Mouse (Mus musculus) lung, embryonic 16.5 days (tissue): ENCODE data around the gene Tas2r135. TPM values are rescaled to one million over a fixed set of nuclear protein-coding genes. Genes with fewer than 3 reads are reported as not detected.

Experiments used
- ATAC-seq: fragments of 200-750 bp; cut with Nextera tagmentation; 2 replicates; pipeline ENCODE4 v1.8.0; 2017; ENCODE audit warnings: low read depth, mild to moderate bottlenecking, moderate library complexity
- H3K27ac ChIP-seq: fragments of 300-500 bp; sonication (generic); 2 replicates; pipeline ENCODE4 v1.5.1; 2014; ENCODE audit warnings: mild to moderate bottlenecking, control low read depth, low read length
- H3K27me3 ChIP-seq: fragments of 300-500 bp; sonication (generic); 2 replicates; pipeline ENCODE4 v1.6.1; 2014; ENCODE audit warnings: low read depth, low read length, mixed read lengths; ENCODE audit not compliant: control insufficient read depth, insufficient read depth
- H3K36me3 ChIP-seq: fragments of 300-500 bp; sonication (generic); 2 replicates; pipeline ENCODE4 v1.6.1; 2014; ENCODE audit warnings: low read length; ENCODE audit not compliant: control insufficient read depth, insufficient read depth
- H3K4me1 ChIP-seq: fragments of 300-500 bp; sonication (generic); replicated peaks from 2 replicates; pipeline ENCODE4 v1.6.1; 2014; ENCODE audit warnings: low read length, mixed read lengths; ENCODE audit not compliant: control insufficient read depth, insufficient read depth
- H3K4me2 ChIP-seq: fragments of 300-500 bp; sonication (generic); 2 replicates; pipeline ENCODE4 v1.6.1; 2014; ENCODE audit warnings: low read depth, low read length, control low read depth
- H3K4me3 ChIP-seq: fragments of 300-500 bp; sonication (generic); 2 replicates; pipeline ENCODE4 v1.5.1; 2014; ENCODE audit warnings: mild to moderate bottlenecking, low read length, control low read depth
- H3K9ac ChIP-seq: fragments of 300-500 bp; sonication (generic); 2 replicates; pipeline ENCODE4 v1.6.1; 2014; ENCODE audit warnings: low read length, control low read depth
- H3K9me3 ChIP-seq: fragments of 300-500 bp; sonication (generic); 2 replicates; pipeline ENCODE4 v1.6.1; 2016; ENCODE audit warnings: low read length; ENCODE audit not compliant: control insufficient read depth
- WGBS: fragments of 180-500 bp; shearing (Covaris S2); extraction: QIAGEN DNeasy Blood & Tissue Kit; methylation state at CpG from one replicate; pipeline ENCODE4 v1.1.7; 2014; 5-methylcytosine and 5-hydroxymethylcytosine counted together
- polyA plus RNA-seq: library from polyadenylated mRNA; unstranded; fragments of >200 nt; fragmentation: Nextera tagmentation; extraction: Ambion mirVana; gene quantifications from 2 replicates; pipeline ENCODE4 v1.2.1, GENCODE M21; 2015

The Tas2r135 gene
- polyA plus RNA-seq, 1 experiment from 2014 or later: not detected

GRCm38 (mm10) chr6:42372421-42372815, 32.8 kb upstream of the Tas2r135 start:
- ATAC-seq: no peak
- peak overlapping the region; percentile 68 for H3K4me3 ChIP-seq
- H3K9me3 ChIP-seq: no peaks in the 10 kb centered on the region
- peak overlapping the region; percentile 84 for H3K27ac ChIP-seq
- H3K27me3 ChIP-seq: no peaks in the 10 kb centered on the region
- no peaks in the 10 kb centered on the region for H3K36me3 ChIP-seq
- H3K4me1 ChIP-seq: peaks cover 35% of the 10 kb centered on the region
- peak overlapping the region; percentile 89 for H3K4me2 ChIP-seq
- WGBS: 34% methylated on average over 9 of the region's 9 CpGs
- H3K9ac ChIP-seq: peak overlapping the region; percentile 82

DNA sequence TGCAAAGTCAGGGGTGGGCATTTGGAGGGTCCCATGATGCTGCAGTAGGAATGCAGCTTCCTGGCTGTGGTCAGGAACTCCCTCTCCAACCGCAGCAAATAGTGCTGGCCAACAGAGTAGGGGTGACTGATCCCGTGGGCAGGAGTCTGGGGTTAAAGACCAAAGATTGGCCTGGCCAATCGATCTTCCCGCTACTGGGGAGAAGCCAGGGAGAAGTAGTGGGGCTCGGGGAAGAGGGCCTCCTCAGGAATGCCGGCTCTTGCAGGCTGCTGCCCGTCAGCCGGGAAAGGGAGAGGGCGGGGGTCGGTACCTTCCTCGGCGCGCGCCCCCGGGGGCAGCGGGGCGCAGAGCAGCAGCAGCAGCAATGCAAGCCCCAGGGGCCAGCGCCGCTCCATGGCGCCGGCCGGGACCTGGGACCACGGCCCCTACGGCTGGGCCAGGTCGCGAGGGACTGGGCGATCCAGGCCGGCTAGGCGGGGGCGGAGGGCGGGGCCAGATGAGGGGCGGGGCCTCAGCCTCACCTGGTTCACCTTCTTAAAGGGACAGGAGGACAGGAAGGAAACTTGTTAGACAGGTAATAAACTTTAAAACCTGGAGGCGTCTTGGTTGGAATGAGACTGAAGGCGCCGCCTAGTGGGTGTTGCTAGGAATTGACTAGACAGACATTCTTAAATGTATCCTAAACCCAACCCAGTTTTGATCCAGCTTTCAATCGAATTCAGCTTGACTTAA, 32.3 kb upstream of the Tas2r135 start, which contains the start of gene Epha1:
TSS of gene Epha1 (minus strand) at position 453 of the 732 bp plus-strand sequence.
- peak within 1 kb of the TSS; percentile 84 for H3K27ac ChIP-seq
- H3K27me3 ChIP-seq: no peaks in the 10 kb centered on the region
- H3K36me3 ChIP-seq: no peaks in the 10 kb centered on the region
- peaks cover 35% of the 10 kb centered on the region for H3K4me1 ChIP-seq
- no peaks in the 10 kb centered on the region for H3K9me3 ChIP-seq
- ATAC-seq: peak; percentile 56
- H3K4me2 ChIP-seq: peak within 1 kb of the TSS; percentile 89
- under 1% methylated on average over 35 of the region's 36 CpGs for WGBS
- peak within 1 kb of the TSS; percentile 82 for H3K9ac ChIP-seq
- H3K4me3 ChIP-seq: peak within 1 kb of the TSS; percentile 68

DNA sequence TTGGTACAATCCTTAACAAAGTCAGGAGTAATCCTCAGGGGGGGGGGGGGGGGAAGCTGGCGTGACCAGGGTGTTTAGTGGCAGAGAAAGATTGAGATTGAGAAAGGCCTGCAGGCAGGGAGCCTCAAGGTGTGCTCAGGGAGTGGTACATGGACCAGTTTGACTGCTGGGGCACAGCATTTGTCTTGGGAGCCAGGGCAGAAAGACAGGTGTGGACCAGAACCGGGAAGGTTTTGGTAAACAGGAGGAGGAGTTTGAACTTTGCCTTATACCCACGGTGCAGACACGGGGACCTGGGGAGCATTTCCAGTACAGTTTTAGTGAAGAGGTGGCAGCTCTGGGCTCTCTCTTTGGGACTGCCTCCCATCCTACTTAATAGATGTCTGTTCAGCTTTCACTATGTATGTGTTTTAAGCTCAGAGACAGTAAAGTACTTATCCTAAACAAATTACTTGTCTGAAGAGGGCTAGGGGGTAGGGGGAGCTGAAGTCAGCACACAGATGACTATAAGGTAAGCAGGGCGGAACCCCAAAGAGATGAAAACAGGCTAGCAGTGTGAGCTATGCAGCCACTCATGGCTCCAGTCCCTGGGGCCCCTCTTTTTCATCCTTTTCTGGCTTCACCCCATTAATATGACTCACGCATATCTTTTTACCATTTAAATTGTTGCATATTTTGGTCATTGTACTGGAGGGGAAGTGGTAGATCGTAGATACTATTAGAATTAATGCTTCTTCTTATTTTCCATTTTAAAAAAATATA, 31.4 kb upstream of the Tas2r135 start:
- no peak overlapping the region for H3K27ac ChIP-seq
- no peaks in the 10 kb centered on the region for H3K27me3 ChIP-seq
- H3K9ac ChIP-seq: peak overlapping the region; percentile 82
- ATAC-seq: no peak
- peak overlapping the region; percentile 89 for H3K4me2 ChIP-seq
- H3K4me3 ChIP-seq: peak overlapping the region; percentile 68
- WGBS: 37% methylated on average over 7 of the region's 7 CpGs
- H3K9me3 ChIP-seq: no peaks in the 10 kb centered on the region
- peaks cover 35% of the 10 kb centered on the region for H3K4me1 ChIP-seq
- H3K36me3 ChIP-seq: no peaks in the 10 kb centered on the region

GRCm38 (mm10) chr6:42374701-42375100, 30.5 kb upstream of the Tas2r135 start:
- H3K9me3 ChIP-seq: no peaks in the 10 kb centered on the region
- WGBS: 75% methylated on average over 4 of the region's 4 CpGs
- no peak for ATAC-seq
- no peak overlapping the region for H3K27ac ChIP-seq
- no peak overlapping the region for H3K4me2 ChIP-seq
- H3K27me3 ChIP-seq: no peaks in the 10 kb centered on the region
- peaks cover 35% of the 10 kb centered on the region for H3K4me1 ChIP-seq
- H3K4me3 ChIP-seq: no peak overlapping the region
- no peaks in the 10 kb centered on the region for H3K36me3 ChIP-seq
- no peak overlapping the region for H3K9ac ChIP-seq

DNA sequence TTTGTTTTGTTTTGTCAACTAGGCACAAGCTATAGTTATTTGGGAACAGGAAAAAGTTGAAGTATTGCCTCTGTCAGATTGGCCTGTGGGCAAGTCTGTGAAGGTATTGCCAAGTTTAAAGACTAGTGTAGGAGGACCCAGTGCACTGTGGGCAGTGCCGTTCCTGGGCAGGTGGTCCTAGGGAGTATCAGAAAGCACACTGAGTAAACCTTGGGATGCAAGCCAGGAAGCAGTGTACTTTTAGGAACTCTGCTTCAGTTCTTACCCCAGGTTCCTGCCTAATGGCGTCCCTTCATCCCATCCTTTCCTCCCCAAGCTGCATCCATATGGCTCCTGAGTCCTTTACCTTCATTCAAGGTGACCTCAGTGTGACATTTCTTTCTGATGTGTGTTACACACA, 30.1 kb upstream of the Tas2r135 start:
- Histone ChIP-seq H3K9ac (no peak overlapping the region), H3K27ac (no peak overlapping the region), H3K4me1 (peaks cover 35% of the 10 kb centered on the region), H3K9me3 (no peaks in the 10 kb centered on the region), H3K4me3 (no peak overlapping the region), H3K27me3 (no peaks in the 10 kb centered on the region), H3K36me3 (no peaks in the 10 kb centered on the region), H3K4me2 (no peak overlapping the region)
- 91% methylated on average over 2 of the region's 2 CpGs for WGBS
- no peak for ATAC-seq

- WGBS: 19% methylated on average over 4 of the region's 4 CpGs
- no peaks in the 10 kb centered on the region for H3K27me3 ChIP-seq
- H3K4me1 ChIP-seq: peaks cover 37% of the 10 kb centered on the region
- no peak overlapping the region for H3K4me3 ChIP-seq
- H3K4me2 ChIP-seq: no peak overlapping the region
- H3K9ac ChIP-seq: no peak overlapping the region; the same call in 1 of the 2 replicates
- no peaks in the 10 kb centered on the region for H3K36me3 ChIP-seq
- ATAC-seq: no peak
- no peak overlapping the region for H3K27ac ChIP-seq
- H3K9me3 ChIP-seq: no peaks in the 10 kb centered on the region
Observed at GRCm38 (mm10) chr6:42376016-42376415, 29.2 kb upstream of the Tas2r135 start.

GRCm38 (mm10) chr6:42376504-42377019, 28.7 kb upstream of the Tas2r135 start:
- Histone ChIP-seq H3K9ac (no peak overlapping the region), H3K4me3 (no peak overlapping the region), H3K4me1 (peaks cover 36% of the 10 kb centered on the region), H3K4me2 (no peak overlapping the region), H3K27me3 (no peaks in the 10 kb centered on the region), H3K27ac (0 out of 2 replicates have a peak overlapping the region, but pooled peaks have one; percentile 5), H3K9me3 (no peaks in the 10 kb centered on the region), H3K36me3 (no peaks in the 10 kb centered on the region)
- ATAC-seq: no peak
- 62% methylated on average over 6 of the region's 6 CpGs for WGBS

DNA sequence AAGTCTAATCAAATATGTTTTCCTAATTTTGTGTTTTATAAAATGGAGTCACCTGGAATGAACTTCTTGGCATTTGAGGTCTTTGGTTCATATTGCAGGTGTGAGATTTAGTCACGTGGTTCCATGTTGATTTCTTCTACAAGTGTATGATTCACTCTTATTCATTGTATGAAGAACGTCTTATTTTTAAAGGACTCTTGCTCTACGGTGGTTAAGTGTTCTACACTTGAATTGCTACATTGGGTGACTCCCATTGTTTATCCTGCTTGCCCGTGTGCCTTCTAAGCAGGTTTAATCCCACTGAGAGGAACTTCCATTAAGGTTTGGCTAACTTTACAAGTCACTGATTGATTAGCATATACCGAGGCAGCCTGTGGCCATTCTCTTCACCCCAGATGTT, 28.0 kb upstream of the Tas2r135 start:
- WGBS: 56% methylated on average over 5 of the region's 5 CpGs
- no peak overlapping the region for H3K27ac ChIP-seq
- H3K4me1 ChIP-seq: peaks cover 34% of the 10 kb centered on the region
- H3K9ac ChIP-seq: no peak overlapping the region
- no peak overlapping the region for H3K4me3 ChIP-seq
- ATAC-seq: no peak
- H3K4me2 ChIP-seq: no peak overlapping the region
- no peaks in the 10 kb centered on the region for H3K27me3 ChIP-seq
- H3K9me3 ChIP-seq: no peaks in the 10 kb centered on the region
- no peaks in the 10 kb centered on the region for H3K36me3 ChIP-seq

DNA sequence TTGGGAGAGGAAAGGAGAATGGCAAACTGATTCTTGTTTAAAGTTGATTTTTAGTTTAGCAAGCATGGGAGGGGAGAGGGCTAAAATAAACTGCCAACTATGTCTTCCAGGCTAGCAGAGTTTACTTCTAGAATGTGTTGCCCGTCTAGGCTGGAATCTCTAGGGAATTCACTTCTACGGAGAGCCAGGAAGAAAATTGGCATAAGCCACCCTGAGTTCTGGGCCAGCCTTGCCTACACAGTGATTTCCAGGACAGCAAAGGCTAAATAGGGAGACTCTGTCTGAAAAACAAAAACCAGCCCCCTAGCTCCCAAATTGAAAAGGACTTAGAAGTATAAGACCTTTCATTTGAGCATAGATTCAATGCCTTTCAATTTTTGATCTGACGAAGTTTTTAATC, 25.7 kb upstream of the Tas2r135 start:
- Histone ChIP-seq H3K9ac (no peak overlapping the region), H3K27ac (no peak overlapping the region), H3K9me3 (no peaks in the 10 kb centered on the region), H3K4me1 (peaks cover 26% of the 10 kb centered on the region), H3K27me3 (no peaks in the 10 kb centered on the region), H3K4me2 (no peak overlapping the region), H3K4me3 (no peak overlapping the region), H3K36me3 (no peaks in the 10 kb centered on the region)
- WGBS: 50% methylated on average over 3 of the region's 3 CpGs
- ATAC-seq: no peak
